Mouse (Mus musculus) stomach, embryonic 16.5 days (tissue): ENCODE measurements around the gene Gna13. TPM values are rescaled to one million over a fixed set of nuclear protein-coding genes. Genes with fewer than 3 reads are reported as not detected.

Source experiments
- ATAC-seq: fragments of 200-750 bp; cut with Nextera tagmentation; 2 replicates; pipeline ENCODE4 v1.8.0; 2017; ENCODE audit warnings: moderate number of reproducible peaks, moderate TSS enrichment; ENCODE audit not compliant: insufficient read depth, low FRiP score
- H3K27ac ChIP-seq: fragments of 300-500 bp; sonication (generic); 2 replicates; pipeline ENCODE4 v1.5.1; 2014; ENCODE audit warnings: low read length
- H3K27me3 ChIP-seq: fragments of 300-500 bp; sonication (generic); 2 replicates; pipeline ENCODE4 v1.6.1; 2014; ENCODE audit warnings: low read length, control low read depth, mixed read lengths; ENCODE audit not compliant: control insufficient read depth, insufficient read depth
- H3K36me3 ChIP-seq: fragments of 300-500 bp; sonication (generic); 2 replicates; pipeline ENCODE4 v1.6.1; 2014; ENCODE audit warnings: low read length; ENCODE audit not compliant: control insufficient read depth, insufficient read depth
- H3K4me1 ChIP-seq: fragments of 300-500 bp; sonication (generic); 2 replicates; pipeline ENCODE4 v1.6.1; 2014; ENCODE audit warnings: low read length, control low read depth, mixed read lengths; ENCODE audit not compliant: control insufficient read depth, insufficient read depth
- H3K4me2 ChIP-seq: fragments of 300-500 bp; sonication (generic); 2 replicates; pipeline ENCODE4 v1.6.1; 2014; ENCODE audit warnings: low read depth, low read length, mixed read lengths
- H3K4me3 ChIP-seq: fragments of 300-500 bp; sonication (generic); replicated peaks from 2 replicates; pipeline ENCODE4 v1.5.1; 2014; ENCODE audit warnings: mild to moderate bottlenecking, low read length
- H3K9ac ChIP-seq: fragments of 300-500 bp; sonication (generic); 2 replicates; pipeline ENCODE4 v1.6.1; 2014; ENCODE audit warnings: low read length
- H3K9me3 ChIP-seq: fragments of 300-500 bp; sonication (generic); replicated peaks from 2 replicates; pipeline ENCODE4 v1.6.1; 2016; ENCODE audit warnings: low read length, control low read depth; ENCODE audit not compliant: control insufficient read depth
- WGBS: fragments of 180-500 bp; shearing (Covaris S2); extraction: QIAGEN DNeasy Blood & Tissue Kit; methylation state at CpG from one replicate; pipeline ENCODE4 v1.1.7; 2014; 5-methylcytosine and 5-hydroxymethylcytosine counted together
- polyA plus RNA-seq: library from polyadenylated mRNA; unstranded; fragments of >200 nt; fragmentation: Nextera tagmentation; extraction: Ambion mirVana; gene quantifications from 2 replicates; pipeline ENCODE4 v1.2.1, GENCODE M21; 2015

Gene Gna13
- polyA plus RNA-seq, 1 experiment from 2014 or later, result 28.8 TPM

DNA sequence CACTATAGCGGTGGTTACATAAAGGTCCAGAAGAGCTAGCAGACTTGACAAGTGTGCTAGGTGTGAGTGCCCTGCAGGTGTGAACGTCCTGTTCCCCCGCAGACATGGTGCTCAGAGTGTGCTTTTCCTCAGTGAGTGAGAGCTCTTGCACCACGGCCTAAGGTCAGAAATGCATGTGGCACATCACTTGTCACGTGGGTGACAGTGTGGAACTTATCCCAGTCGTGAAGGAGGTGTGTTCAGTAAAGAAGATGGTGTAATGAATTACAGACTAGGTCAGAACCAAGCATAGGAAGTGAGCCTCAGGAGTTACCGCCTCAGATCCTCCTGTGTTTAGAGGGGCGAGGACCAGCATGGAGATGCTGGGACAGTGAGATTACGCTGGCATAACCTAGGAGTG lies 32.7 kb downstream of the Gna13 start:
- no peaks in the 10 kb centered on the region for H3K9me3 ChIP-seq
- peaks cover 3% of the 10 kb centered on the region; the same call in 1 of the 2 replicates for H3K36me3 ChIP-seq
- no peak for ATAC-seq
- no peaks in the 10 kb centered on the region for H3K27me3 ChIP-seq
- WGBS, result 89% methylated on average over 9 of the region's 9 CpGs
- H3K4me3 ChIP-seq, result no peak overlapping the region
- no peak overlapping the region for H3K9ac ChIP-seq
- no peak overlapping the region for H3K27ac ChIP-seq
- H3K4me1 ChIP-seq, result no peaks in the 10 kb centered on the region
- H3K4me2 ChIP-seq, result no peak overlapping the region

DNA sequence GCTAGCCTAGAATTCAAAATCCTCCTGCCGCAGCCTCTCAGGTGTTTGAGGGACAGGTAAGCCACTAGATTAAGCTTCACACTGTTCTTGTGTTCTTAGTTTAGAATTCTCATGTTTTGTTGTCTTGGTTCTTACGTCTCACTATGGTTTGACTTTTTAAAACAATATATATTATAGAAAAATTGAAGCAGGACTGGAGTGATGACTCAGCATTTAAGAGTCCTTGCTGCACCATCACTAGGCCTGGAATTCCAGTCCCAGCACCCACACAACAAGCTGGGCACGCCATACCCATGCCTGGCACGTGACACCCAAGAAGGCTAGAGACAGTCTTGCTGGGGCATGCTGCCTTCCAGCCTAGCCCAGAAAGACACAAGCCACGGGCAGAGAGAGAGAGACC lies 43.8 kb downstream of the Gna13 start:
- Histone ChIP-seq H3K4me2 (no peak overlapping the region), H3K4me1 (no peaks in the 10 kb centered on the region), H3K36me3 (no peaks in the 10 kb centered on the region), H3K9me3 (no peaks in the 10 kb centered on the region), H3K27me3 (no peaks in the 10 kb centered on the region), H3K9ac (no peak overlapping the region), H3K4me3 (no peak overlapping the region), H3K27ac (no peak overlapping the region)
- no peak for ATAC-seq
- WGBS, result 87% methylated on average over 5 of the region's 5 CpGs

DNA sequence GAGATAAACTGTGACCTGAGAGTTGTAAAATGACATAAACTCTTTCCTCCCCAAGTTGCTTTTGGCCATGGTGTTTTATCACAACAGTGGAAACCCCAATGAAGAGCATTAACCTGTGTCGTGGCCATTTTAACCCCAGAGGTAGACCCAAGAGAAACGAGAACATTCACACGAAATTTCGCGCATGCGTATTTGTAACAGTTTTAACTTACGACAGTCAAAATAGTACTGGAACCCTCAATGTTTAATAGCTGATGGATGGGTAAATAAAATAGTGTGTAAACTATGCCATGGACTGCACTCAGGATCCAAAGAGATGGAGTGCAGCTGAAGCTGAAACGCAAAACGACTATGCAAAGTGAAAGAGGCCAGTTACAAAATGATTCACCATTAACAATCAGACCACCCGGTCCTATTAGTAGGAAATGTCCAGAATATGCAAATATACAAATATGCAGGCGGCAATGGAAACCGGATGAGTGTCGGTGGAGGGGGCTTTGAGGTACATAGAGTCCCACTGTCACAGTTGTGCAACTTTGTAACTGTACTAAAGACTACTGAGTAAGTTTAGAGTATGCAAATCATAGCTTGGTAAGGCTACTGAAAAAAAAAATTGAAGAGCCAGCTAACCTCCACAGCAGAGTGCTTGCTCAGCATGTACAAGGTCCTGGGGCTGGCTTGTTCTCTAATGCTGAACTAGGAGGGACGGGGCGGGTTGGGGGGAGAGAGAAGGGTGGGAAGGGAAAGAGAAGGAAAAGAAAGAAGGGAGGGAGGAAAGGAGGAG lies 47.8 kb downstream of the Gna13 start:
- H3K4me2 ChIP-seq, result no peak overlapping the region
- 82% methylated on average over 15 of the region's 15 CpGs for WGBS
- H3K4me1 ChIP-seq, result no peaks in the 10 kb centered on the region
- H3K4me3 ChIP-seq, result no peak overlapping the region
- H3K9me3 ChIP-seq, result no peaks in the 10 kb centered on the region
- ATAC-seq, result no peak
- H3K27ac ChIP-seq, result no peak overlapping the region
- no peak overlapping the region for H3K9ac ChIP-seq
- no peaks in the 10 kb centered on the region for H3K27me3 ChIP-seq
- H3K36me3 ChIP-seq, result no peaks in the 10 kb centered on the region

DNA sequence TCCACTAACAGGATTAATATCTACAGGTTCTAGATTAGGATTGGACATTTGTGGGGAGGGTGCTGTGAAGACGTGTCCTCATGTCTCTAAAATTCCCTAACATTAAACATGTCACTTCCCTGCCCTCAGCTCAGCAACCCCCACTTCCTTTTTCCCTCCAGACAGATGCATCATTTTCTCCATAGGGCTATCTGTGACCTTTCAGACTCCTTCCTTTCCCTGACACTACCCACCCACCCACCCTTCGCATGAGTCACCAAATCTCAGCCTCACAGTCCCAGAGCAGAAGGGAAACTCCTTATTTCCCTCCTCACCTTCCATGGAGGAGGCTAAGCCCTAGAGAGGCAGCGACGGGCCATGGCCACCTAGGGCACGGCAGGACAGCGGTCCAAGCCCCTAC lies 51.0 kb downstream of the Gna13 start, which contains the start of gene 9930022D16Rik:
Gene 9930022D16Rik (plus strand): TSS at position 301 of the 400 bp plus-strand sequence.
- Histone ChIP-seq H3K4me2 (no peak within 1 kb of the TSS), H3K36me3 (no peaks in the 10 kb centered on the region), H3K27ac (no peak within 1 kb of the TSS), H3K4me1 (no peaks in the 10 kb centered on the region), H3K9ac (no peak within 1 kb of the TSS), H3K4me3 (no peak within 1 kb of the TSS), H3K27me3 (no peaks in the 10 kb centered on the region), H3K9me3 (no peaks in the 10 kb centered on the region)
- WGBS, result 79% methylated on average over 6 of the region's 6 CpGs
- ATAC-seq, result no peak

DNA sequence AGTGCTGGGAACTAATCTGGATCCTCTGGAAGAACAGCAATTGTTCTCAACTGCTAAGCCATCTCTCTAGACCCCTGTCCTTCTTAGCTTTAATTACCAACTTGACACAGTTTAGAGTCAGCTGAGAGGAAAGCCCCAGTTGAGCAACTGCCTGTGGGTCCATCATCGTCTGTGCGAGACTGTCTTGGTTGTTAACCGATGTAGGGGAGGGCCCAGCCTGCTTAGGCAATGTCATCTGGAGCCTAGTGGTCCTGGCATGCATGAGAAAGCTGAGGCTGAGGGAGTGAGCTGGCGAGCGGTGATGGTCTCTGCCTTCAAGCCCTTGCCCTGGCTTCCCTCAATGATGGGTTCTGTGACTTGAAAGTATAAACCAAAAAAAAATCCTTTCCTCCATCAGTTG lies 52.2 kb downstream of the Gna13 start:
- 86% methylated on average over 5 of the region's 5 CpGs for WGBS

DNA sequence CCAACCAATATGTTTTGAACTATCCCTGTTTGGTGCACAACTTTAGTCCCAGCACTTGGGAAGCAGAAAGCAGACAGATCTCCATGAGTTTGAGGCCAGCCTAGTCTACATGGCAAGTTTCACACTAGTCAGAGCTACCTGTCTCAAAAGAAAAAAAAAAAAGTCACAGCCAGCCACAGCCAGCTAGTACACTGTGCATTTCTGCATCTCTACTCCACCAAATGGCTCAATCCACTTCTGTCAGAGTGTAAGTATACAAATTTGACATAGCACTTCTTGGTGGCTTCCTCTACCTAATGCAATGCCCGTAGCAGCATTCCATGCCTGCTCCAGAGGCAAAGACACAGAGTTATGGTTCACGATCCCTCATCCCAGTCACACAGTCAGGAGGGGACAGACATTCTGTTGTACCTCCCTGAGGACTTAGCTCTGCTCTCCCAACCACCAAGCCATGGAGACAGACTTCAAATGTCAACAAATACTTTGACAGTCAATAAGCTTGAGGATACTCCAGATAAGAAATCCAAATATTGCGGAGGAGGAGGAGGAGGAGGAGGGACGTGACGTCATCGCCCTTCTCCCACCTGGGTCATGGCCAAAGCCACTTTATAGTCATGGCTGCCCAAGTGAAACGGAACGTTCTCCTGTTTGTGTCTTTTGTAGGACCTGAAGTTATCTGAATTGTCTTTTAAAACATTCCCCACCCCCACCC lies 54.2 kb downstream of the Gna13 start:
- 51% methylated on average over 8 of the region's 8 CpGs for WGBS
- no peaks in the 10 kb centered on the region for H3K36me3 ChIP-seq
- H3K9me3 ChIP-seq, result no peaks in the 10 kb centered on the region
- H3K27ac ChIP-seq, result no peak overlapping the region
- no peak overlapping the region for H3K4me2 ChIP-seq
- no peak for ATAC-seq
- no peak overlapping the region for H3K9ac ChIP-seq
- no peaks in the 10 kb centered on the region for H3K4me1 ChIP-seq
- no peak overlapping the region for H3K4me3 ChIP-seq
- no peaks in the 10 kb centered on the region for H3K27me3 ChIP-seq

More for the DNA sequence above, 52.2 kb downstream of the Gna13 start:
- Histone ChIP-seq H3K4me3 (no peak overlapping the region), H3K9me3 (no peaks in the 10 kb centered on the region), H3K4me2 (no peak overlapping the region), H3K36me3 (no peaks in the 10 kb centered on the region), H3K27ac (no peak overlapping the region), H3K27me3 (no peaks in the 10 kb centered on the region), H3K9ac (no peak overlapping the region), H3K4me1 (no peaks in the 10 kb centered on the region)
- ATAC-seq, result no peak

DNA sequence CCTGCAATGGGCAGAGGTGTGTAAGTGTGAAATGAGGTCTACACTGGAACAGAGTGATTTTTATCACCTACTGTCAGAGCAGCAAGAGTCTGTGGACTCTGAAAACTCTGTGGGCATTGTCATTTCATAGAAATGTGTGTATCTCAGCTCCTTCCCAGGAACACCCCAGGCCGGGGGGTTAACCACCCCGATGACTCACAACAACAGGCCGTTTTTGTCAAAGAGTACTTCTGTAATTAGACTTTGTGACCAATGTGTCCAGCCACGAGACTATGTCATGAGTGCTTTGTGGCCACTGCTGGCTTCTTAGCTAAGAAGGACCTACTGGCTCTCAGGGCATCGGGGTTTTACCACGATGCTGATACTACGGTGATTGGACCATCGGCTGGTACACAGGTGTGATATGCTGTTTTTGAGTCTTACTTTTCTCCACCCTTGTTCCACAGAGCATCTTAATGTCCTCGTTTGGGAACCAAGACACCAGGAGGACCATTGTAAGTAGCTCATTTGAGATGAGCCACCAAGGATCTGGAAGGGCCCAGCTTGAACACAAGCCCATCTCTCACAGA lies 54.9 kb downstream of the Gna13 start:
- H3K4me3 ChIP-seq, result no peak overlapping the region
- ATAC-seq, result no peak
- 83% methylated on average over 9 of the region's 9 CpGs for WGBS
- no peak overlapping the region for H3K4me2 ChIP-seq
- no peak overlapping the region for H3K9ac ChIP-seq
- peaks cover 4% of the 10 kb centered on the region; the same call in 1 of the 2 replicates for H3K9me3 ChIP-seq
- no peaks in the 10 kb centered on the region for H3K36me3 ChIP-seq
- no peaks in the 10 kb centered on the region for H3K27me3 ChIP-seq
- no peaks in the 10 kb centered on the region for H3K4me1 ChIP-seq
- no peak overlapping the region for H3K27ac ChIP-seq

DNA sequence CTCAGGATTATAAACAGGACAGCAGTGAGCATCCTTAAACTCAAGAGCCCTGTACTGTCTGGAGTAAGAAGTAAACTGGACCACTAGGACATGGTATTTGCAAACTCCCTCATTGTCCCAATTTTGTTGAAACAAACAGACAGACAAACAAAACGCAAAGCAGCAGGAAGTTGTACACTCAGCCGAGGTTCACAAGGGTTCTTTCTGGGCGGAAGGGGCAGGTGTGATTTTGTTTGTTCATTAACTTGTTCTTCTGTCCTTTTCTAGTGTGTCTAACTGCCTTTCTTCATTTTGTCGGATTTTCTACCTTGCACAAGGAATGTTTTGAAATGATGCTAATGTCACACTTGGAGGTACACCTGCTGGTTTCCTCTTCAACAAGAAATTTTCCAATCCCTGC lies 56.8 kb downstream of the Gna13 start:
- no peak overlapping the region for H3K4me2 ChIP-seq
- no peaks in the 10 kb centered on the region for H3K27me3 ChIP-seq
- H3K4me3 ChIP-seq, result no peak overlapping the region
- no peaks in the 10 kb centered on the region for H3K4me1 ChIP-seq
- H3K27ac ChIP-seq, result no peak overlapping the region
- H3K9me3 ChIP-seq, result peaks cover 4% of the 10 kb centered on the region; the same call in 1 of the 2 replicates
- no peak for ATAC-seq
- WGBS, result 44% methylated on average over 4 of the region's 4 CpGs
- H3K9ac ChIP-seq, result no peak overlapping the region
- no peaks in the 10 kb centered on the region for H3K36me3 ChIP-seq

DNA sequence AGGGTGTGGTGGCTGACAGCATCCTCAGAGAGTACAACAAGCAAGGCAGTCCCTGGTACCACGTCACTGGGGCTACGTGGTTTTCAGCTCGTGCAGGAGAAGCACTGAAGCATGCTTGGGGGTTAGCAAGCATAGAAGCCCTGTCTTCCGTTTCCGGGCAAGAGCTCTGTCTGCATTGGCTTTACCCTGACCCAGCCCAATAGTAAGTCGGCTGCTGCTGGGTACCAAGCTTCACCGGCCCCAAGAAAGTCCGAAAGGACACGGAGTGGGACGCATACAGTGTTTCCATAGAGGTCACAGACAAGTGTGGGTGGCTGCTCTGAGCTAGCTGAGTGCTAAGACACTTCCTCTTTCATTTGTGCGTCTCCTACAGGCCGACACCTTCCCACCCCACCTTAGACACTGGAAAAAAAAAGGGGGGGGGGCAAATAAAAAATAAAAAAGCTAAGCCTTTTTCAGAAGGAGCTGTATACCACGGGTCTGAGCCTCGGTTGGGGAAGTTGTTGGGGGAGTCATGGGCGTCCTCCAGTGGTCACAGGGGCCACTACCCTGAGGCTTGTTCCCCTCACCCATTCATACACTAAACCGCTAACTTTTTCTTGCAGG lies 57.4 kb downstream of the Gna13 start:
- Histone ChIP-seq H3K9me3 (peaks cover 4% of the 10 kb centered on the region; the same call in 1 of the 2 replicates), H3K27ac (no peak overlapping the region), H3K4me2 (0 out of 2 replicates have a peak overlapping the region, but pooled peaks have one; percentile 7), H3K4me3 (no peak overlapping the region), H3K9ac (no peak overlapping the region), H3K36me3 (no peaks in the 10 kb centered on the region), H3K27me3 (no peaks in the 10 kb centered on the region), H3K4me1 (no peaks in the 10 kb centered on the region)
- WGBS, result 47% methylated on average over 16 of the region's 16 CpGs
- no peak for ATAC-seq
